Mouse (Mus musculus) forebrain, postnatal 0 days (tissue): ENCODE data around the gene Ddx43. TPM values are rescaled to one million over a fixed set of nuclear protein-coding genes. Genes with fewer than 3 reads are reported as not detected.
"Not testable (repeated sequence)": the region's sequence is repeated elsewhere in the genome, so short reads cannot be mapped to it uniquely, and the experiment has no call there.

Source experiments
- ATAC-seq: fragments of 200-750 bp; cut with Nextera tagmentation; 2 replicates; pipeline ENCODE4 v1.8.0; 2017; ENCODE audit warnings: mild to moderate bottlenecking, moderate library complexity
- DNase-seq: peaks from one replicate; pipeline ENCODE4 v3.0.0-alpha.2; 2015
- H3K27ac ChIP-seq: fragments of 300-500 bp; sonication (generic); 2 replicates; pipeline ENCODE4 v1.5.1; 2014; ENCODE audit warnings: low read depth, mild to moderate bottlenecking, antibody characterized with exemption, low read length, moderate library complexity, mixed read lengths
- H3K27me3 ChIP-seq: fragments of 300-500 bp; sonication (generic); 2 replicates; pipeline ENCODE4 v1.6.1; 2014; ENCODE audit warnings: mild to moderate bottlenecking, low read length, mixed read lengths; ENCODE audit not compliant: insufficient read depth
- H3K36me3 ChIP-seq: fragments of 300-500 bp; sonication (generic); 2 replicates; pipeline ENCODE4 v1.6.1; 2014; ENCODE audit warnings: mild to moderate bottlenecking, moderate library complexity; ENCODE audit not compliant: insufficient read depth
- H3K4me1 ChIP-seq: fragments of 300-500 bp; sonication (generic); 2 replicates; pipeline ENCODE4 v1.6.1; 2014; ENCODE audit warnings: antibody characterized with exemption; ENCODE audit not compliant: insufficient read depth
- H3K4me2 ChIP-seq: fragments of 300-500 bp; sonication (generic); 2 replicates; pipeline ENCODE4 v1.6.1; 2014; ENCODE audit warnings: low read depth, mild to moderate bottlenecking, moderate library complexity
- H3K4me3 ChIP-seq: fragments of 300-500 bp; sonication (generic); 2 replicates; pipeline ENCODE4 v1.5.1; 2014; ENCODE audit warnings: low read depth, low read length, mixed read lengths
- H3K9ac ChIP-seq: fragments of 300-500 bp; sonication (generic); 2 replicates; pipeline ENCODE4 v1.6.1; 2014; ENCODE audit warnings: mild to moderate bottlenecking
- H3K9me3 ChIP-seq: fragments of 300-500 bp; sonication (generic); 2 replicates; pipeline ENCODE4 v1.6.1; 2016; ENCODE audit warnings: low read length
- CTCF ChIP-seq: sonication (generic); IDR thresholded peaks from 2 replicates; pipeline ENCODE4 v1.5.1; 2016; ENCODE audit warnings: antibody characterized with exemption, control low read depth, low read depth
- WGBS: fragments of 180-500 bp; shearing (Covaris S2); extraction: QIAGEN DNeasy Blood & Tissue Kit; methylation state at CpG from one replicate; pipeline ENCODE4 v1.1.7; 2014; 5-methylcytosine and 5-hydroxymethylcytosine counted together
- polyA plus RNA-seq: library from polyadenylated mRNA; unstranded; fragments of >200 nt; fragmentation: Nextera tagmentation; extraction: Ambion mirVana; gene quantifications from 2 replicates; pipeline ENCODE4 v1.2.1, GENCODE M21; 2015
- total RNA-seq: library from RNA; depleted of rRNA; stranded (reverse); fragments of >200 nt; gene quantifications from 2 replicates; pipeline ENCODE4 v1.2.3, GENCODE M21; 2014; rRNA removed

Gene Ddx43
- total RNA-seq (0.33 and 0.85 TPM in 2 replicates), polyA plus RNA-seq (0.23 and 0.29 TPM in 2 replicates)

- 7% methylated on average over 88 of the region's 93 CpGs for WGBS
Observed at GRCm38 (mm10) chr9:78395630-78396351, at the start of gene Ddx43. Gene Ddx43, plus strand, starts transcription at chr9:78395777.

GRCm38 (mm10) chr9:78347004-78347403, 48.6 kb upstream of the Ddx43 start:
- TF ChIP-seq CTCF = no peak
- no peaks in the 10 kb centered on the region for H3K36me3 ChIP-seq
- no peaks in the 10 kb centered on the region for H3K27me3 ChIP-seq
- H3K4me3 ChIP-seq = no peak overlapping the region
- no peaks in the 10 kb centered on the region for H3K9me3 ChIP-seq
- DNase-seq (no peak), ATAC-seq (no peak)
- no peak overlapping the region for H3K27ac ChIP-seq
- H3K4me2 ChIP-seq = no peak overlapping the region
- no peak overlapping the region for H3K9ac ChIP-seq
- no peaks in the 10 kb centered on the region for H3K4me1 ChIP-seq
- 72% methylated on average over 3 of the region's 3 CpGs for WGBS

More at GRCm38 (mm10) chr9:78395630-78396351, at the start of gene Ddx43:
- 0 out of 2 replicates have a peak within 1 kb of the TSS, but pooled peaks have one; percentile 10 for H3K9ac ChIP-seq
- H3K4me2 ChIP-seq = peak within 1 kb of the TSS; percentile 49
- TF ChIP-seq CTCF = no peak
- DNase-seq = peak; percentile 71
- no peak within 1 kb of the TSS for H3K27ac ChIP-seq
- H3K4me1 ChIP-seq = no peaks in the 10 kb centered on the region
- H3K27me3 ChIP-seq = peaks cover 44% of the 10 kb centered on the region
- H3K4me3 ChIP-seq = peak within 1 kb of the TSS; percentile 37
- no peaks in the 10 kb centered on the region for H3K9me3 ChIP-seq
- peak; percentile 95 for ATAC-seq
- no peaks in the 10 kb centered on the region for H3K36me3 ChIP-seq

- WGBS = 79% methylated on average over 6 of the region's 6 CpGs
- not testable (repeated sequence) for H3K4me1 ChIP-seq, H3K27ac ChIP-seq
Observed at GRCm38 (mm10) chr9:78348206-78349004, 47.2 kb upstream of the Ddx43 start.

GRCm38 (mm10) chr9:78349141-78349540, 46.4 kb upstream of the Ddx43 start:
- not testable (repeated sequence) for H3K4me2 ChIP-seq, H3K9ac ChIP-seq, H3K36me3 ChIP-seq, H3K4me3 ChIP-seq, H3K27ac ChIP-seq, ATAC-seq, DNase-seq, H3K9me3 ChIP-seq, H3K4me1 ChIP-seq, H3K27me3 ChIP-seq
- WGBS = 81% methylated on average over 3 of the region's 3 CpGs

More at GRCm38 (mm10) chr9:78348206-78349004, 47.2 kb upstream of the Ddx43 start:
- H3K27me3 ChIP-seq, H3K4me2 ChIP-seq, H3K9me3 ChIP-seq, DNase-seq, H3K36me3 ChIP-seq, ATAC-seq, H3K4me3 ChIP-seq, H3K9ac ChIP-seq: not testable (repeated sequence)

- not testable (repeated sequence) for H3K4me3 ChIP-seq, H3K4me2 ChIP-seq, ATAC-seq, H3K36me3 ChIP-seq, H3K9me3 ChIP-seq, H3K9ac ChIP-seq, H3K27ac ChIP-seq, H3K27me3 ChIP-seq, H3K4me1 ChIP-seq, DNase-seq
Observed at GRCm38 (mm10) chr9:78350007-78350406, 45.6 kb upstream of the Ddx43 start.

GRCm38 (mm10) chr9:78351504-78352220, 43.9 kb upstream of the Ddx43 start:
- H3K27me3 ChIP-seq = no peaks in the 10 kb centered on the region
- ATAC-seq (no peak), DNase-seq (no peak)
- no peak overlapping the region for H3K9ac ChIP-seq
- no peaks in the 10 kb centered on the region for H3K9me3 ChIP-seq
- no peaks in the 10 kb centered on the region for H3K36me3 ChIP-seq
- H3K27ac ChIP-seq = no peak overlapping the region
- no peak overlapping the region for H3K4me2 ChIP-seq
- TF ChIP-seq CTCF = no peak
- 79% methylated on average over 6 of the region's 6 CpGs for WGBS
- H3K4me1 ChIP-seq = no peaks in the 10 kb centered on the region
- H3K4me3 ChIP-seq = no peak overlapping the region
